In genomic region chr13:69739091-69739758, GRCm38 (mm10) we compare ENCODE assay signal across 7 mouse cellular contexts. TPM values are rescaled to one million over a fixed set of nuclear protein-coding genes. Genes with fewer than 3 reads are reported as not detected.
DNase-seq lines count a peak whose midpoint lies in the region; ATAC-seq and TF ChIP-seq lines count a peak whose summit lies in the region.

No protein-coding gene starts in this region.

- no peaks in the 10 kb centered on the region for H3K36me3 ChIP-seq in thymus, adult 2 months (ENCODE audit: control insufficient read depth, insufficient read depth, low read length)
- H3K36me3 ChIP-seq in kidney, postnatal 0 days (ENCODE audit: insufficient read depth, low read length): no peaks in the 10 kb centered on the region
- no peaks in the 10 kb centered on the region for H3K36me3 ChIP-seq in small intestine, adult 2 months (ENCODE audit: control insufficient read depth, insufficient read depth, low read length)

- no peak for TF ChIP-seq CTCF in thymus, adult 2 months (IDR thresholded peaks at IDR 0.05; ENCODE audit: borderline replicate concordance, control insufficient read depth, extremely low read depth, insufficient read depth, low read length, poor library complexity)
- no peak for TF ChIP-seq CTCF in kidney, postnatal 0 days (IDR thresholded peaks at IDR 0.05; ENCODE audit: low read depth)
- no peak for TF ChIP-seq CTCF in small intestine, adult 2 months (IDR thresholded peaks at IDR 0.05; ENCODE audit: extremely low read depth, insufficient read length, insufficient replicate concordance, low read depth, low read length)

- peak overlapping the region; percentile 100 for H3K4me2 ChIP-seq in kidney, postnatal 0 days (ENCODE audit: low read length)

- peaks cover 10% of the 10 kb centered on the region; the same call in 1 of the 2 replicates for H3K4me1 ChIP-seq in thymus, adult 2 months (replicated peaks; ENCODE audit: control insufficient read depth, insufficient read depth, low read length)
- no peaks in the 10 kb centered on the region; the same call in 1 of the 2 replicates for H3K4me1 ChIP-seq in kidney, postnatal 0 days (replicated peaks; ENCODE audit: insufficient read depth, low read length)
- no peaks in the 10 kb centered on the region; the same call in 1 of the 2 replicates for H3K4me1 ChIP-seq in small intestine, adult 2 months (ENCODE audit: control insufficient read depth, insufficient read depth, insufficient read length, low read length)

- H3K27ac ChIP-seq in thymus, adult 2 months (ENCODE audit: control insufficient read depth, insufficient read depth, low read length): no peak overlapping the region
- H3K27ac ChIP-seq in kidney, postnatal 0 days: no peak overlapping the region
- no peak overlapping the region for H3K27ac ChIP-seq in small intestine, adult 2 months (ENCODE audit: insufficient read depth, low read depth, low read length)

- peak overlapping the region; percentile 36 for H3K4me3 ChIP-seq in thymus, adult 2 months (ENCODE audit: control insufficient read depth, insufficient read depth, low read length)
- peak overlapping the region; percentile 56 for H3K4me3 ChIP-seq in kidney, postnatal 0 days (replicated peaks; ENCODE audit: low read depth, low read length)
- H3K4me3 ChIP-seq in small intestine, adult 2 months (ENCODE audit: low read depth, low read length): peak overlapping the region; percentile 48

- H3K9ac ChIP-seq in kidney, postnatal 0 days (ENCODE audit: low read depth, low read length): peak overlapping the region; percentile 49

- WGBS in thymus, adult 2 months: 1% methylated on average over 77 of the region's 78 CpGs
- under 1% methylated on average over 59 of the region's 78 CpGs for WGBS in kidney, postnatal 0 days
- 2% methylated on average over 78 of the region's 78 CpGs for WGBS in small intestine, adult 2 months

- peak; percentile 68 for ATAC-seq in kidney, postnatal 0 days (replicated peaks; ENCODE audit: low FRiP score, low read depth)

- no peaks in the 10 kb centered on the region for H3K9me3 ChIP-seq in kidney, postnatal 0 days (replicated peaks; ENCODE audit: low read length)

- peaks cover 9% of the 10 kb centered on the region; the same call in 1 of the 2 replicates for H3K27me3 ChIP-seq in thymus, adult 2 months (ENCODE audit: control insufficient read depth, insufficient read depth, low read length)
- H3K27me3 ChIP-seq in kidney, postnatal 0 days (ENCODE audit: insufficient read depth, low read length): peaks cover 25% of the 10 kb centered on the region
- peaks cover 35% of the 10 kb centered on the region for H3K27me3 ChIP-seq in small intestine, adult 2 months (ENCODE audit: control insufficient read depth, insufficient read depth, low read length)

- peak; percentile 4 for DNase-seq in thymus, adult 2 months
- no peak for DNase-seq in thymus, postnatal 0 days (ENCODE audit: low spot score)
- DNase-seq in cerebellum, adult 9-10 months: peak; percentile 69
- peak; percentile 56 to 57 for DNase-seq in frontal cortex, postnatal 36 days (ENCODE audit: low spot score in 2 of 2)
- DNase-seq in kidney, postnatal 0 days (ENCODE audit: low spot score): peak; percentile 28
- peak; percentile 34 for DNase-seq in lung, postnatal 10 days

- TF ChIP-seq POLR2A in thymus, adult 2 months (IDR thresholded peaks at IDR 0.05; ENCODE audit: control insufficient read depth, extremely low read depth, insufficient read depth, low read length, poor library complexity): no peak
- TF ChIP-seq POLR2A in small intestine, adult 2 months (IDR thresholded peaks at IDR 0.05; ENCODE audit: low read depth, low read length): no peak

RNA-seq across cellular contexts. Expression of gene Ube2ql1, which starts 0.5 kb away (rescaled TPM):
- 2.7 and 4.5 TPM in 2 replicates for polyA plus RNA-seq in thymus, adult 2 months (2012; rRNA removed)
- 0.18 and 0.26 TPM in 2 replicates for polyA plus RNA-seq in thymus, postnatal 0 days (2015; fragmentation: Nextera tagmentation; extraction: Ambion mirVana)
- 0.21 and 0.38 TPM in 2 replicates for polyA plus RNA-seq in kidney, postnatal 0 days (2015; fragmentation: Nextera tagmentation; extraction: Ambion mirVana)
- 0.42 and 0.82 TPM in 2 replicates for polyA plus RNA-seq in small intestine, adult 2 months (2012; rRNA removed)
